Mouse (Mus musculus) E14TG2a.4 (cell line): ENCODE data around the gene H1foo.
A peak's percentile ranks its signal among the peaks of the same experiment; 100 is the strongest.

Experiments used
- H3K27me3 ChIP-seq: 2 replicates; pipeline ENCODE4 v1.6.1; 2014; ENCODE audit warnings: low read length, control low read depth; ENCODE audit not compliant: insufficient read depth
- H3K36me3 ChIP-seq: 2 replicates; pipeline ENCODE4 v1.6.1; 2014; ENCODE audit warnings: low read length, control low read depth; ENCODE audit not compliant: insufficient read depth
- H3K4me1 ChIP-seq: replicated peaks from 2 replicates; pipeline ENCODE4 v1.6.1; 2014; ENCODE audit warnings: low read depth, low read length, control low read depth
- H3K4me3 ChIP-seq: replicated peaks from 2 replicates; pipeline ENCODE4 v1.5.1; 2014; ENCODE audit warnings: mild to moderate bottlenecking, low read length
- H3K9me3 ChIP-seq: 2 replicates; pipeline ENCODE4 v1.6.1; 2014; ENCODE audit warnings: low read length, control low read depth
- CTCF ChIP-seq: conservative IDR thresholded peaks from 2 replicates; pipeline ENCODE4 v1.5.1; 2014; ENCODE audit warnings: low read length
- NANOG ChIP-seq: IDR thresholded peaks from 2 replicates; pipeline ENCODE4 v1.6.1; 2014; ENCODE audit warnings: borderline replicate concordance, low read length, mixed read lengths
- POU5F1 ChIP-seq: IDR thresholded peaks from 2 replicates; pipeline ENCODE4 v1.6.1; 2014; ENCODE audit warnings: low read length, borderline replicate concordance

The H1foo gene

GRCm38 (mm10) chr6:115971273-115972060 lies 26.7 kb downstream of the H1foo start:
- peaks cover 11% of the 10 kb centered on the region for H3K4me1 ChIP-seq
- no peaks in the 10 kb centered on the region for H3K9me3 ChIP-seq
- H3K4me3 ChIP-seq, result no peak overlapping the region
- TF ChIP-seq NANOG, result no peak
- no peak for TF ChIP-seq POU5F1
- TF ChIP-seq CTCF, result no peak
- H3K27me3 ChIP-seq, result peaks cover 32% of the 10 kb centered on the region
- no peaks in the 10 kb centered on the region for H3K36me3 ChIP-seq

- Histone ChIP-seq H3K4me3 (no peak overlapping the region), H3K36me3 (no peaks in the 10 kb centered on the region), H3K9me3 (no peaks in the 10 kb centered on the region), H3K4me1 (peaks cover 10% of the 10 kb centered on the region), H3K27me3 (peaks cover 32% of the 10 kb centered on the region)
- TF ChIP-seq NANOG, result no peak
- no peak for TF ChIP-seq CTCF
- TF ChIP-seq POU5F1, result no peak
Observed at GRCm38 (mm10) chr6:115972083-115972764, 27.5 kb downstream of the H1foo start.

- H3K4me3 ChIP-seq, result no peak overlapping the region
- no peak for TF ChIP-seq NANOG
- no peak for TF ChIP-seq CTCF
- no peak for TF ChIP-seq POU5F1
- H3K36me3 ChIP-seq, result no peaks in the 10 kb centered on the region
- peaks cover 23% of the 10 kb centered on the region for H3K27me3 ChIP-seq
- peaks cover 10% of the 10 kb centered on the region for H3K4me1 ChIP-seq
- H3K9me3 ChIP-seq, result no peaks in the 10 kb centered on the region
Observed at GRCm38 (mm10) chr6:115973139-115973875, 28.6 kb downstream of the H1foo start.

- Histone ChIP-seq H3K4me1 (peaks cover 14% of the 10 kb centered on the region), H3K36me3 (no peaks in the 10 kb centered on the region), H3K4me3 (no peak overlapping the region), H3K9me3 (no peaks in the 10 kb centered on the region), H3K27me3 (peaks cover 22% of the 10 kb centered on the region)
- TF ChIP-seq CTCF (no peak), NANOG (no peak), POU5F1 (no peak)
Observed at GRCm38 (mm10) chr6:115973881-115974662, 29.3 kb downstream of the H1foo start.

DNA sequence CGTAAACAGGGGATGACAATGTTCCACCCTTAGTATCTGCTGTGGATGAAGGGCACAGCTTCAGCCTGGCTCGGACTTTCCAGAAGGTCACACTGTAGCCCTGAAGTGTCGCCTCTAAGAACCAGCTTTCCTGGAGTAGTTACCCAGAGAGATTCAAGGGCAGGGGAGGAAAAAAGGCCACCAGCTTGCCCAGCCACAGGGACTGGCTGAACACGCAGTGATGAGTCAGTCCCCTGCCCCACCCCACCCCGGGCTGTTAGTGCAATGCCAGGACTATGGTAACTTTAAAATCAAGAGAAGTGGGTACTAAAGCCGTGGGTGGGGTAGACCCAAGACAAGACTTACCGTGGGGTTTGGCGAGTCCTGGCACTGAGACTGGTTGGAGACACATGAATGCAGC lies 30.9 kb downstream of the H1foo start:
- H3K4me3 ChIP-seq, result no peak overlapping the region
- peaks cover 21% of the 10 kb centered on the region for H3K4me1 ChIP-seq
- TF ChIP-seq NANOG, result no peak
- TF ChIP-seq CTCF, result no peak
- TF ChIP-seq POU5F1, result no peak
- H3K36me3 ChIP-seq, result no peaks in the 10 kb centered on the region
- no peaks in the 10 kb centered on the region for H3K9me3 ChIP-seq
- peaks cover 20% of the 10 kb centered on the region for H3K27me3 ChIP-seq

GRCm38 (mm10) chr6:115977810-115978209 lies 33.1 kb downstream of the H1foo start:
- Histone ChIP-seq H3K4me1 (peaks cover 15% of the 10 kb centered on the region), H3K36me3 (no peaks in the 10 kb centered on the region), H3K4me3 (no peak overlapping the region), H3K9me3 (no peaks in the 10 kb centered on the region), H3K27me3 (peaks cover 17% of the 10 kb centered on the region)
- TF ChIP-seq CTCF (no peak), NANOG (no peak), POU5F1 (no peak)

DNA sequence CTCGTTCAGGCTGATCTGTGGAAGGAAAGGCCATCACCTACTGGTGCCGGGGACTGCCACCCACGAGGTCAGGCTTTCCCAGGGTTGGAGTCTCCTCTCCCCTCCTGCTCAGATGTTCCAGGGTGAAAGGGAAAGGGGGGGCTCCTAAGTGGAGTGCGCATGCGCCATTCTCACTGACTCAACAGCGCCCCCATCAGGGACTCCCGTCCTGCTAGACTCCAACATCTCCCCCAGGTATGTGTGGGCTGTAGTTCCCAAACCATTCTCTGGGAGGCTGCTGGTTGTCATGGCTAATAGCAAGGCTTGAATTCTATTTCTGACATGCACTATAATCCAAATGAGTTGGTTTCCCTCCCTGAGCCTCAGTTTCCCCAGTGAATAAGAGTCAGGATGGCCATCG lies 33.9 kb downstream of the H1foo start:
- no peaks in the 10 kb centered on the region for H3K36me3 ChIP-seq
- H3K9me3 ChIP-seq, result no peaks in the 10 kb centered on the region
- no peak overlapping the region for H3K4me3 ChIP-seq
- peaks cover 11% of the 10 kb centered on the region; the same call in 1 of the 2 replicates for H3K4me1 ChIP-seq
- H3K27me3 ChIP-seq, result peaks cover 13% of the 10 kb centered on the region
- TF ChIP-seq CTCF (peak; percentile 44), NANOG (no peak)
